Mouse (Mus musculus): ENCODE results near the gene Taf1c.
A peak's percentile ranks its signal among the peaks of the same experiment; 100 is the strongest.

Taf1c gene

DNA sequence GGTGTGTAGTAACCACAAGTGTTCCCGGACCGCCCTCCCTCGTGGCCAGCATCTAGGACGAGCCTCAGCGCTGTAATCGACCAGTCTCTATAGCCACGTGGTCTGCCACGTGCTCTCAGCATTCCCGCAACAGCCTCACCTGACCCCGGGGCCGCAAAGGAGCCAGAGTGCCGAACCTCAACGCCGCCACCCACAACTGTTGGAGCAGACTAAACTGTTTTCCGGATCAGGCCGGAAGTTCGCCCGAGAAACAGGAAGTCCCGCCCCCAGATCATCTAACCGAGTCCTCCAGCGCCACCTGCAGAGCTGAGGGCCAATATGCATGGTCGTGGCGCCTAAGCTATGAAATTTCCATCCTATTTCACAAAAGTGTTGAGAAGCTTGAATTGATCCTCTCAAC is at the start of gene Taf1c:
Gene Taf1c, minus strand, starts transcription at position 227 of the 400 bp plus-strand sequence.
- peak; percentile 80 for DNase-seq (ENCODE audit: low spot score)

DNA sequence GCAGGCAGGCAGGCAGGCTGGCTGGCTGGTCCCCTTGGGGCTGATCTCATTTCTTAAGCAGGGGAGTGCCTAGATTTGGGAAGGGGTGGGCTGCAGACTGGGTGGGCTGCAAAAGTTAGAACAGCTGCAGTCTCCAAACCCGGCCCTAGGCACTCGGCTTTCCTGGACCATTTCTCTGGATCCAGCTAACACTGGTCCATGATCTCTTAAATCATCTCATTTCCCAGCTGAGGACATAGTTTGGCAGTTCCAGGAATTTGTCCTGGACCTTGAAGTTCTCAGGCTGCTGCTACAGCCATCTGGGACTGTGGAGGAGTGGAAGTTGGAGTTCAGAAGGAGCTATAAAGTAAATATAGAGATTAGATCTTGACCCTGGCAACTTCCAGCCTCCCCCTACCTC is 46.3 kb upstream of the Taf1c start:
- DNase-seq (ENCODE audit: low spot score), result no peak

DNA sequence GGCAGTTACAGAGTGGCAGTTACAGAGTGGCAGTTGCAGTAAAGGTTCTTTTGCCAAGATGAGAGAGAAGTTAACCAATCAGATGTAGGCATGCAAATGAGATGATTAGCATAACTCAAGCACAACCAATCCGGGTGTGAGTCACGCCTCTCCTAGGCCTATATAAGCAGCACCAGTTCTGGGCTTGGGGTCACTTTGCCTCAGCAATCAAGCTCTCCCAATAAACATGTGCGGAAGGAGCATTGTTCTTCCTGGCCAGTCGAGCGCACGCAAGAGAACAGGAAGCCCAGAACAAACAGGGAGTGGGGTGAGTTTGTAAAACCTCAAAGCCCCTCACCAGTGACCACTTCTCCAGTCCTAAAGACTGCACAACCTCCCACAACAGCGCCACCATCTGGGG is 41.8 kb upstream of the Taf1c start:
- DNase-seq (ENCODE audit: low spot score), result no peak

DNA sequence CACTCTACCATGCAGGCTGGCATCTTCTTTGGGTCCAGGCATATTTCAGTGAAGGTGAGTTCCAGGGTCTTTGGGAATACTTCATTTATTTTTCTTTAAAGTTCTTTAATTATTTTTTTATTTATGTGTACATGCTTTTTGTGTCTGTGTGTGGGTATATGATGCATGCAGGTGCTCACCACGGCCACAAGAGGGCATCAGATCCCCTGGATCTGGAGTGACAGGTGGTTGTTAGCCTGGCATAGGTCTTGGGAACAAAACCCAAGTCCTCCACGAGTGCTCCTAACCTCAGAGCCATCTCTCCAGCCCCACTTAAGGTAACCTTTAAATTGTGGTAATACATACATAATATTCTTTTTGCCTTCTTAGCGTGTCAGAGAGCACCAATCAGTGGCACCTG is 41.2 kb upstream of the Taf1c start:
- DNase-seq (ENCODE audit: low spot score), result no peak

DNA sequence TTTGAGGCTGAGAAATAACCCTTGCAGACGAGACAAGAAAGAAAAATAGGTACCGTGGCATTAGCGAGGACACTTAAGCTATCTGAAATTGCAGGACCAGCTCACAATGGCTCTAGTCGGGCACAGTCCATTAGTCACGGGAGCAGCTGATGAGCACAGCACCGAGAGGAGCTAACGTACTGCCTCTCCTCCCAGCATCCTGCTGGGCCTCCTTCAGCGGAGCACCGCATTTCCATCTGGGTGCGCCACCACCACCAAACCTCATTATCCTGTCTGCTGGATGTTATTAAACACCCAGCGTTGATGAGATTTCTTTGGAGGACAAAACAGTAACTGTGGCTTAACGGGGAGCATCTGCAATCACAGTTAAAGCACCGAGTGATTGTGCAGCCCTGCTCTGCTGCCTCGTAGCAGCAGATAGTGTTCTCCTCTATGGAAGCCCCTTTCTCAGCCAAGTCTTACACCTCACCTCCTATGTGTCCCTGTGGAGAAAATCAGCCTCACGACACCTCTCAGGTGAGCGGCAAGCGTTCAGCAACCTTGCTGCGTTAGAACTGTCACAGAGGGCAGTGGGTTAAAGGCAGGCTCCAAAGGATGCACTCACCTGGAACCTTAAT is 40.1 kb upstream of the Taf1c start:
- no peak for DNase-seq (ENCODE audit: low spot score)

DNA sequence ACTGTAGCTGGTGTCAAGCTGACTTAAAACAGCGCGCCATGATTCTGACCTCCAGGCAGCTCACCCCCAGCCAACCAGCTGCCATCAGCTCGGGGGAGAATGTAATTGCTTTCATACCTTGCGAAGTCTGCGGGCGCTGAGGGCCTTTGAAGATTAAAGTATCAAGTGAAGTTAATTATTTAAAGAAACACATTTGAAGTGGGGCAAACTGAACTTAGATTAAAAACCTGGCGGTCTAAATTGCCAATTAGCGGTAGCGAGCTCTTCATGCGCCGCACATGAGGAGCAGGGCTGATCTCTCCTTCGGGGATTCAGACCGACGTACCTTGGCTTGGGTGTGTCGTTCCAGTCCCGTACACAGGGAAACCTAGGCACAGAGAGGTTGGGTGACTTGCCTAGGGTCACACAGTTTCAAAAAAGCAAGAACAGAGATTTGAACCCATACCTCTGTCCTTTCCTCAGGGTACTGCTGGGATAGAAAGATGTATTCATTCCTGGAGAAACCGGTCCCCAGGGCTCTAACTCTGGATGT is 39.5 kb upstream of the Taf1c start:
- no peak for DNase-seq (ENCODE audit: low spot score)

DNA sequence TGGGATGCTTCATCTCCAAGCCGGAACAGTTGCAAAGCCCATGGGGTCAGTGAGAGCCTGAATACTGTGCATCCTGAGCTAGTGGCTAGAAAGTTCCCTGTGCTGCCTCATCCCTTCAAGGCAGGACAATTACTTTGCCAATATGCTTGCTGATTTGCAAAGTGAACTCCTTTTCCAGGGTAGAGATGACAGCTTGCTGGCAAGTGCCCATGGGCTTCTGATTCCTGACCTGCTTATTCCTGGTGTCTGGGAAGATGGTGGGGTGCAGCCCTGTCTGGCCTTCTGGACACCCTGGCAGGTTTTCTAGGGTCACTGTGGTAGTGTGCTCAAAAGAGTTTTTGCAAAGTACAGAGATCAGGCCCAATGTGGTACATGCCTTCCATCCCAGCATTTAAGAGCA is 37.9 kb upstream of the Taf1c start:
- no peak for DNase-seq (ENCODE audit: low spot score)

DNA sequence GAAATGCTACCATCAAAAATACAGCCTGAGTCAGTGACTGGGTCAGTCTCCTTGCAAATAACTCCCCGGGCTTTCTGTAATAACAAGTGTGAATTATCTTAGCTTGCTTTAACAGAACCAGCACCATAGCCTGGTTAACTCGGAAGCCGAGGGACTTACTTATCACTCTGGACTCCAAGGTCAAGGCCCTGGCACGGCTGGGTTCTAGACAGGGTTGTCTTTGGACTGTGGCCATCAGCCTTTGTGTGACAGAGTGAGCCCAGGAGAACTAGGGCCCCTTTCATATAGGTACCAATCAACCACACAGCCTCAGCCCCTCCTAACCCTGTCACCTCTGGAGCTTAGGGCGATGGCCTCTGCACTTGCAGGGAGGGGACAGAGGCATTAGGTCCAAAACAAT is 36.0 kb upstream of the Taf1c start:
- DNase-seq (ENCODE audit: low spot score), result no peak

DNA sequence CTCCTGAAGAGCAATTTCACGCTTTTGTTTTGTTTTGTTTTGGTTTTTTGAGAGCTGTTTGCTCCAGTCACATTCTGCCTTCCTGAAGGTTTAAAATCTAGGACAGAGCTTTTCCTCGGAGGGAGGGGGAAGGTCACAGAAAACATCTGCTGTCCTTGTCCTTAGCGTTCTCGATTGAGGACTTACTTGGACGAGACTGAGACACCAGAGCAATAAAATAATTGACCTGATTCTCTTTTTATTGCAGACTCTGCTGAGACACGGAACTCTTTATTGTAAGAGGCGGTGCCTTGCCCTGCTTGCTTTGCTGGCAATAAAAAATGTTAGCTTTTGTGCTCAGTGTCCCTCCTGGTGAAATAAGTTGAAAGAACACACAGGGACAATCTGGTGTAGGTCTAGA is 34.8 kb upstream of the Taf1c start:
- no peak for DNase-seq (ENCODE audit: low spot score)

DNA sequence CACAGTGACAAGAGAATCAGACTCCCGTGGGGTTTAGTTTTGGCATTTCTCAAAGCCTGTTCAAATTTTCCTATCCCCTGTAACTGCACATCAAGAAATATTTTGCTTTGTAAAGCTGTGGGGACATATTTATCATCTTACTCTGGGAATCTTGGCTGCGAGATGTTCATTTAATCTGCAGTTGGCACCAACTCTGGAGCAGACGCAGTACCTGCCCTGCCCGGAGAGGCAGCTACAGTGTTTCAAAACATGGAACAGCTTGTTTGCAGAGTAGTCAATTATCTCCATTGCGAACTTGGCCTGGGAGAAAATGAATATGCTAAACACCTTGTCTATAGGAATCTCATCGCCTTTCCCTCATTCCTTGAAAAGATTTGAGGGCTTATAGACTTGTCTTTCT is 33.2 kb upstream of the Taf1c start:
- DNase-seq (ENCODE audit: low spot score), result no peak

DNA sequence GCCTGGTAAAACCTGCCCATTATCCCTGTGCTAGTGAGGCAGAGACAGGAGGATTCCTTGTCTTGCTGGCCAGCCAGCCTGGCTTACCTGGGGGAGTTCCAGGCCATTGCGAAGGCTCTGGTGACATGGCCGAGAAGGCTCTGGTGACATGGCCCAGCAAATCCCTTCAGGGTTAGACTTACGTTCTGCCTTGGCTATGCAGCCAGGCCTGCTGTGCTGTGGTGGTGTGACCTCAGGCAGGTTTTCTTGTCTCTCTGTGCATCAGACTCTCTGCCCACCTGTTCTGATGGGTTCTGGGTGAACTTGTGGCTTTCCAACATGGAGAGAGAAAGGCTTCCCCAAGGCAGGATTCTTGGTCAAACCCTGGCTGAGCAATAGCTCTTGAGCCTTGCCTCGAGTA is 32.4 kb upstream of the Taf1c start:
- no peak for DNase-seq (ENCODE audit: low spot score)

DNA sequence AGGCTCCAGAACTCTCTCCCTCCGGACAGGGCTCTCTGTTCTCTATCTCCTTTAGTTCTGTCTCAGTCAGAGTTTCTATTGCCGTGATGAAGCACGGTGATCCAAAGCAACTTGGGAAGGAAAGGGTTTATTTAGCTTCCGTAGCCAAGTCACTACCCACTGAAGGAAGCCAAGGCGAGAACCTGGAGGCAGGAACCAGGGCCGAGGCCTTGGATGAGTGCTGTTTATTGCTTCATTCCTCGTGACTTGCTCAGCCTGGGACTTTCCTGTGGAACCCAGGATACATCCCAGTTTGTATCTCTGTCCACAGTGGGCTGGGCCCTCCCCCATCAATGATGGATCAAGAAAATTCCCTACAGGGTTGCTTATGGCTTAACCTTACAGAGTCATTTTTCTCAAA is 31.7 kb upstream of the Taf1c start:
- no peak for DNase-seq (ENCODE audit: low spot score)

DNA sequence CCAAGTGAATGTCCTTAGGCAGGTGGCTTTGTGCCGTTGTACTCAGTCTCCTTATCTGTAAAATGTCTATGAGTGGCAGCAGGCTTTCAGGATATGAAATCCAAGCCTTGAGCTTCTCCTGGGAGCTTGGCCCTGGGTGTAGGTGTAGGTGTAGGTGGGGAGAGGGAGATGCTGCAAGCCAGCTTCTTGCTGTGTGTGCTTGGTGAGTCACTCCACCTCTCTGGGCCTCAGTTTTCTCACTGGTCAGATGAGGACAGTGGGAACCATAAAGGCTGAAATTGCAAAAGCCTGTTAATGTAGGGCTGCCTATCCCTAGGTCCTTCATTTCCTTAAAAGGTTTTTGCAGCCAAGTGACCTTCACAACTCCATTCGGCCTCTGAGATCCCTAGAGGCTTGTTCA is 30.9 kb upstream of the Taf1c start:
- DNase-seq (ENCODE audit: low spot score), result no peak

DNA sequence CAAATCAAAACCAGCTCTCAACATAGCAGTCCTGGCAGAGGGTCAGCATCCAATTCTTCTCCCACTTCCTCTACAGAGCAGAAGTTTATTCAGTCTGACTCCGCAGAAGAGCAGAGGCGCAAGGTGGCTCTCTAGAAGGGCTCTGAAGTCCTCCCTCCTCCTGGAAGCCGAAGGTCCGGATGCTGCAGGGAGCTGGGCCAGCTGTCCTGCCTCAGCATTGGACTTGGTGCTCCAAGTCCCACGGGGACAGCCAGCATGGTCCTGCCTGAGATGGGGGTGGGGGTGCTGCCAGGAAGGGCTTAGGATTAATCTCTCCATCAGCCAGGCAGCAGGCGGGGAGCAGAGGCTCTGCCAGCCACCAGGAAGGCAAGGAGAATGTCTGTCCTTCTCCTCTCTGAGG is 30.4 kb upstream of the Taf1c start, which contains the start of gene Kcng4:
Gene Kcng4, minus strand, starts transcription at position 303 of the 400 bp plus-strand sequence.
- DNase-seq (ENCODE audit: low spot score), result no peak

DNA sequence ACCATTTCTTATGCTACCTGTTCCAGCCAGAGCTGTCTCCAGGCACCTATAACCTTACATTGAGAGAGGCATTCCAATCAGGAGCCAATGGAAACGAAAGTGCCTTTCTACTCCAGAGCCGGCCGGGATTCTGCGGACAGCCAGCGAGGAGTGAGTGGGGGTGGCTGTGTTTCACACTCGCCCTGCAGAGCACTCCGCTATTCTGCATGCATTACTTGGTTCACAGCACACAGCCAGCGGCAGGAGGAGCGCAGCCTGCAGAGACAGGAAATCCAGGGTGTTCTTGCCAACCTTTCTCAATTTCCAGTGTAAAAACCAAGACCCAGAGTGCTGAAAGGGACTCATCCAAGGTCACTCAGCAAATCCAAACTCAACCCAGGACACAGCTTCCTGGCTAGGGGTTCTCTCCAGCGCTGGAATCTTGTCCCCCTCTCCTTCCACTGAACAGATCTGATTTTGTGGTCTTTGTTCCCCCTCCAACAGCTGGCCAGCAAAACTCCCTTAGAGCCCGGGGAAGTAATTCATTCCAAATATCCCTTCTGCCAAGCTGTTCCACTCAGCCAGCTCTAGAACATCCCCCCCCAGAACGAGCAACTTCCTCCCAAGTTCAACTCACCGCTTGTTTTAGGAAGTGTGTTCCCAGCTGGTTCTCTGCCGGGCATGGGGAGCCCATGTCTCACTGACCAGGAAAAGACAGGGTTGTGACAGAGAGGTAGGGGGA is 29.8 kb upstream of the Taf1c start:
- DNase-seq (ENCODE audit: low spot score), result no peak

DNA sequence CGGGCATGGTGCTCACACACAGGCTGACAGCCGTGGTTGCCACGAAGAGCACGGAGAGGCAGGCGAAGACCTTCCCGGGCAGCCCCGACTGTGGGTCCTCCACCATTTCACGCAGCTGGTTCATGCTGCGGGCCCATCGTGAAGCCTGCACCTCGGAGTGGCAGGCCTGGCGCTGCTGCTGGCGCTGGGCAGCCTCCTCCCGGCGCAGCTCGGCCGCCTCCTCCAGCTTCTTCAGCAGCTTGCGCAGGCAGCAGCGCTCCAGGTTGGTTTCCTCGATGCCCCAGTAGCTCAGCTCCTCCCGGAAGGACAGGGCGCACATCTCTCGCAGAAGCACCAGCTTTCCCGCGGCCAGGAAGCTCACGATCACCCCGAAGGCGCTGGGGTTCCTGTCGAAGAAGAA is 27.9 kb upstream of the Taf1c start:
- DNase-seq (ENCODE audit: low spot score), result no peak

DNA sequence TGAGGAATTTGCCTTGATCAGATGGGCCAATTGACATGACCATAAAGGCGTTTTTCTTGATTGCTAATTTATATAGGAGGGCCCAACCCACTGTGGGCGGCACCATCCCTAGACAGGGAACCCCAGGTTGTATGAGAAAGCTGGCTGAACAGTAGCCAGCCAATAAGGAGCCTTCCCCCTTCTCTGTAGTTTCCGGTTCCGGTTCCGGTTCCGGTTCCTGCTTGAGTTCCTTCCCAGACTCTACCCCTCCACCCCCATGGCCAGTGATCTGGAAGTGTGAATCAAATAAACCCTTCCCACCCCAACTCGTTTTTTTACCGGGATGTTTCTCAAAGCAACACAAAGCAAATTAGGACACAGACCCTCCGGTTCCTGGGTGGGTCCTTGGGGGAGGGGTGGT is 27.2 kb upstream of the Taf1c start:
- DNase-seq (ENCODE audit: low spot score), result no peak

DNA sequence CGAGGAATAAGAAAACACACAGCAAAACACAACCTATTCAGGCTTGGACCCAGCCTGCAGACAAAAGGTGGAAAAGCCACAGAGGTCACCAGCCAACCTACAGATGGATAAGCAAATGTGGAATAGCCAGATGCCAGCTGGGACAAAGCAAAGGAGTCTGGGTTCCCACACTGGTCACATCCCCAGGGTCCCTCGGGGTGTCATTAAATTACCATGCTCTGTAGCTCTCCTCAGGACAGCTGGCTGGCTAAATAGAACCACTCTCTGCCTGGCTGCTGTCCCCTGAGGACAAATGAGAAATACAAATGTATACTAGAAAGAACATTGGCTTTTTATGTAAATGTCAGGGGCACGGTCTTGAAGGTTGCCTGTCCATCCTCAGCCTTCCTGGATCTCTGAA is 25.8 kb upstream of the Taf1c start:
- no peak for DNase-seq (ENCODE audit: low spot score)

DNA sequence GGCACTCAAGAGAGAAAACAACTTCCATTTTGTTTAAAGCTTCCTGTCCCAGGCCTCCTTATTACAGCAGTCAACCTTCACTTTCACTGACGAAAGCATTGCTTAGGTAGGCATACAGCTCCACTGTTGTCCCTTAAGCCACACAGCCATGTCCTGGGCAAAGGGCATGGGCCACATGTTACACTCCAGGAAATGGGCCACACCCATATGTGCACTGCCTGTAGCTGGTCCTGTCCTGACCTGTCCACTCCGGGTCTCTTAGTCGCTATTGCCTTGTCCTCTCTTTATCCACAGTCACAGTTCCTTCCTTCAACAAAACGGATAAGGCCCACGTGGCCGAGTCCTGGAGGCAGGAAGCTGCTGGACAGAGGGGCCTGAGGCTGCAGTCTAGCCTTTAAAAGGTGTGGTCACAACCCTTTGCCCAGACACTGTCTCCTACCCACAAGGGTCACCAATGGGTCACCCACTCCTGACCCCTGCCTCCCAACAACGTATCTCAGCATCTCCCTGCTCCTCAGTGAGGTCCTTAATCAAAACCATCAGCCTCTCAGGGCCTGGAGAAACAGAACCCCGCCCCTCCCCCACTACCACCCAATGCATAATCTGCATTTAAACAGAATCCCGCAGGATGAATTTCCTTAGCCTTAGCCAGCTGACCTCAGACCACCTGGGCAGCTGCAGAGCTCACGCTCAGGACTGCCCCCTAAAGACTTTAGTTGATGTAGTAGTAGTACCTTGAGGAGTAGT is 22.8 kb upstream of the Taf1c start:
- no peak for DNase-seq (ENCODE audit: low spot score)

DNA sequence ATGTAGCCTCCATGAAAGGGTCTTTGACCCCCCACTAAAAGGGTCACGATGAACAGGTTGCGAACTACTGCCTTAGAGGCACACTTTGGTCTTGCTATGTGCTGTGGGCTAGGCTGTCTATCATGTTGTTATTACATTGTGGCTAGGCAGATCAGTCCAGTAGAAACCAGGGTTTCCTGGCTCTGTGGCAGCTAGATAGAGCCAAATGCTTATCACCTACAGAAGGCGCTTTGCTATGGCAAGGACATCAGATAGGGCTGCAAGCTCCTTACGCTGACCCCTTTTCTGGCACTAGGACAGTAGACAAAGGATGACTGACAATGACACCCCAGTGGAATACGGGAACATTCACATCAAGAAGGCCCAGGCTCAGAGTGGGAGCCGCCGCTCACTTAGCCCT is 22.2 kb upstream of the Taf1c start:
- DNase-seq (ENCODE audit: low spot score), result no peak

DNA sequence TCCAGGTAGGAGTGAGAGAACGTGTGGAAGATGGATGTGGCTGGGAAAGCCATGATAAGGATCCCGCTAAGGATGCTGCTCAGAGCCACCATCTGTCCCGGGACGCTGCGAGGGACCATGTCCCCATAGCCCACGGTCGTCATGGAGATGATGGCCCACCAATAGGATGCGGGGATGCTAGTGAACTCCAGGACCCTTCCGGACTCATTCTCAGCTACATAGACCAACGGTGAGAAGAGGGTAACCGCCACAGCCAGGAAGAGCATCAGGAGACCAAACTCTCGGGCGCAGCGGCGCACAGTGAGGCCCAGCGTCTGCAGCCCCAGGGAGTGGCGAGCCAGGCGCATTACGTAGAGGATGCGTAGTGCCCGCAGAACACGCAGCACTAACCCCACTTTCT is 20.8 kb upstream of the Taf1c start:
- no peak for DNase-seq (ENCODE audit: low spot score)

DNA sequence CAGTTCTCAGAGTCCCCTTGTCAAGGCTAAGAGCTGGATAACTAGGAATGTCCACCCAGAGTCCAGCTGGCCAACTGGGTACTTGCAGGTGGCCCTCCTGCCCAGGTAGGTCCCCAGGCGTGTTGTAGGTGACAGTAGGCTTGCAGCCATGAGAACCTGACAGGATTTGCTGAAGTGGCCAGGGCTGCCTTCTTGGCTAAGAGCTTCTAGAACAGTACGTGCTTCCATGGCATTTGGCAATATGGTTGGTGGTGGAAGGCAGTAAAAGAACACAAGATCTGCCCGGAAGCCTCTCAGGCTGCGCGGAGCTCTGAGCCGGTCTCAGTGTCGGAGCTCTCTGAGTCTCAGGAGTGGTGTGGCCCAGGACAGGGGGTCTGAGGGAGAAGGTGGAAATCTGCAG is 19.9 kb upstream of the Taf1c start:
- no peak for DNase-seq (ENCODE audit: low spot score)

DNA sequence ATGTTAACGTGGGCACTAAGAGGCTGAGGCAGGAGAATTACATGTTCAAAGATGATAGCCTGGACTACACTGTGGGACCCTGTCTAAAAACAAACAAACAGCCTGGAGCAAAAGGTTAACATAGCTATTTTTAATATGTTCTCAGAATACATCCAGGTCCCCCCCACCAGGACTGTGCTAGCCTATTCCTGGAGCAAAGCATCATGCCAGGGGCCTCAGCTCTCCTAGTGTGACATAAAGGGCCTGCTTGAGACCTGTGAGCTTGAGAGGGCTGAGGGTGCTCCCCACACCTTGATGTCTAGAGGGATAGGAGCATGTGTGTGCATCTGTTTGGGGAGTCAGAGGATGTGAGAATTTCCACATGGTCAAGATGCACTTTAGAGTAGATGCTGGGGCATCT is 18.7 kb upstream of the Taf1c start:
- DNase-seq (ENCODE audit: low spot score), result no peak
